Comparison of ENCODE assay signal across 8 mouse cellular contexts in the genomic region with DNA sequence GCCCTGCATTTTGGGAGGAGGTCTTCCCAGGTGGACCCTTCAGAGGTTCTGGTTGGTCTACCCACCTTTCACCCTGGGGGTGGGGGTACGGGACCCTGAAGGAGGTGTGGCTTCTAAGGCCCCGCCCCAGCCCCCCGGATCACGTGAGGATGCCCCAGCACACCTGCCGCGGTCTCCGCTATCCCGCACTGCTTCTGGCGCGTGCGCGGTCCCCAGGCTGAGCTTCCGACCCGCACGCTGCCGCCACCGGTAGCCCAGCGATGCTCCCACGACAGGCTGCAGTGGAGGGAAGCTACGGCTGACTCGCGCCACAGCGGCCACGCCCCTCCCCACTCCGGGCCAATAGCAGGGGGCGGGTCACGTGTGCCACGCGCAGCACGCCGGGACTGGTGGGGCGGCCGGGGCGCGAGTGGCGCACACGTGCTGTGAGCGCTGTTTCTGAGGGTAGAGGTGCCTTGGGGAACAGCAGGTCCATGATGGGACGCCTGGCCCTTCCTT. TPM values are rescaled to one million over a fixed set of nuclear protein-coding genes. Genes with fewer than 3 reads are reported as not detected.
DNase-seq lines count a peak whose midpoint lies in the region; ATAC-seq and TF ChIP-seq lines count a peak whose summit lies in the region.

A gene (minus strand): TSS at position 319 of the 498 bp plus-strand sequence.

- peak; percentile 34 for DNase-seq in 3T3-L1 (ENCODE audit: low read depth, low spot score)
- DNase-seq in adrenal gland, postnatal 4 days (ENCODE audit: low spot score in 2 of 2), result peak; percentile 70 to 72
- DNase-seq in heart, adult 9 months (ENCODE audit: low spot score in 2 of 2), result peak; percentile 71 to 82
- peak; percentile 27 for DNase-seq in liver, adult 2 months (ENCODE audit: extremely low read depth, low read depth, low spot score)
- peak; percentile 93 for DNase-seq in splenic B cell, adult 2 months (ENCODE audit: low read depth, low spot score)

- peaks cover 3% of the 10 kb centered on the region; the same call in 1 of the 2 replicates for H3K4me1 ChIP-seq in embryonic fibroblast, embryonic 13.5 days (ENCODE audit: control insufficient read depth, insufficient read depth, low read length)
- peaks cover 13% of the 10 kb centered on the region for H3K4me1 ChIP-seq in kidney, embryonic 14.5 days (ENCODE audit: control insufficient read depth, insufficient read depth, low read length)
- peaks cover 3% of the 10 kb centered on the region; the same call in 1 of the 2 replicates for H3K4me1 ChIP-seq in liver, adult 2 months (ENCODE audit: control insufficient read depth, insufficient read depth, low read length)

- peak within 1 kb of the TSS; percentile 44 for H3K9ac ChIP-seq in kidney, embryonic 14.5 days (ENCODE audit: low read depth, low read length)
- H3K9ac ChIP-seq in liver, adult 2 months (ENCODE audit: low read depth, low read length), result peak within 1 kb of the TSS; percentile 24

- peak within 1 kb of the TSS; percentile 69 for H3K4me2 ChIP-seq in kidney, embryonic 14.5 days (replicated peaks; ENCODE audit: low read depth, low read length)

- no peak within 1 kb of the TSS for H3K27ac ChIP-seq in embryonic fibroblast, embryonic 13.5 days (ENCODE audit: insufficient read depth, low read length)
- H3K27ac ChIP-seq in kidney, embryonic 14.5 days (ENCODE audit: low read depth, low read length), result no peak within 1 kb of the TSS
- no peak within 1 kb of the TSS for H3K27ac ChIP-seq in liver, adult 2 months (replicated peaks; ENCODE audit: insufficient read depth, low read depth, low read length)

- TF ChIP-seq POLR2A in embryonic fibroblast, embryonic 13.5 days (IDR thresholded peaks at IDR 0.05; ENCODE audit: low read depth, low read length), result peak; percentile 53; the same call in 1 of the 2 replicates
- TF ChIP-seq POLR2A in liver, adult 2 months (IDR thresholded peaks at IDR 0.05; ENCODE audit: extremely low read depth, insufficient read depth, low read length), result no peak

- peaks cover 8% of the 10 kb centered on the region for H3K27me3 ChIP-seq in kidney, embryonic 14.5 days (ENCODE audit: control insufficient read depth, insufficient read depth, low read length)
- peaks cover 3% of the 10 kb centered on the region; the same call in 1 of the 2 replicates for H3K27me3 ChIP-seq in liver, adult 2 months (ENCODE audit: control insufficient read depth, insufficient read depth, low read length)
- no peaks in the 10 kb centered on the region for H3K27me3 ChIP-seq in splenic B cell, adult 2 months (ENCODE audit: control insufficient read depth, insufficient read depth, low read length, poor library complexity, severe bottlenecking)

- no peaks in the 10 kb centered on the region for H3K79me2 ChIP-seq in liver, adult 2 months (ENCODE audit: control insufficient read depth, insufficient read depth, low read length)

- peak; percentile 94 for ATAC-seq in kidney, embryonic 14.5 days (ENCODE audit: low FRiP score, low TSS enrichment)
- peak; percentile 89 for ATAC-seq in monocyte, adult 5-6 weeks (replicated peaks; ENCODE audit: insufficient number of reproducible peaks, low FRiP score, low TSS enrichment, poor library complexity, severe bottlenecking)

- no peak for TF ChIP-seq CTCF in embryonic fibroblast, embryonic 13.5 days (IDR thresholded peaks at IDR 0.05; ENCODE audit: borderline replicate concordance, insufficient read depth, low read length)
- no peak for TF ChIP-seq CTCF in liver, adult 2 months (IDR thresholded peaks at IDR 0.05; ENCODE audit: low read depth, low read length)

- peaks cover 33% of the 10 kb centered on the region for H3K36me3 ChIP-seq in kidney, embryonic 14.5 days (ENCODE audit: control insufficient read depth, insufficient read depth, low read length)
- H3K36me3 ChIP-seq in liver, adult 2 months (ENCODE audit: control insufficient read depth, insufficient read depth, low read length), result peaks cover 24% of the 10 kb centered on the region; the same call in 1 of the 2 replicates
- peaks cover 3% of the 10 kb centered on the region for H3K36me3 ChIP-seq in splenic B cell, adult 2 months (ENCODE audit: control insufficient read depth, insufficient read depth, low read length, poor library complexity, severe bottlenecking)

- WGBS in kidney, embryonic 14.5 days, result under 1% methylated on average over 39 of the region's 39 CpGs
- 2% methylated on average over 39 of the region's 39 CpGs for WGBS in liver, adult 2 months

- peak within 1 kb of the TSS; percentile 16 for H3K4me3 ChIP-seq in embryonic fibroblast, embryonic 13.5 days (ENCODE audit: insufficient read depth, low read length)
- peak within 1 kb of the TSS; percentile 39 for H3K4me3 ChIP-seq in kidney, embryonic 14.5 days (ENCODE audit: low read length)
- H3K4me3 ChIP-seq in liver, adult 2 months (ENCODE audit: insufficient read depth, low read depth, low read length), result peak within 1 kb of the TSS; percentile 53; the same call in 1 of the 2 replicates

- H3K9me3 ChIP-seq in kidney, embryonic 14.5 days (ENCODE audit: control insufficient read depth, low read length), result no peaks in the 10 kb centered on the region

RNA-seq across cellular contexts. Expression of the gene that starts here (rescaled TPM):
- total RNA-seq in adrenal gland, postnatal 4 days (2021), result 1 to 10 TPM; 4.9 to 5.2 TPM
- 2.4 and 3.9 TPM in 2 replicates for polyA plus RNA-seq in embryonic fibroblast, embryonic 13.5 days (2011; ENCODE audit: insufficient read length, low read depth, missing spikeins)
- polyA plus RNA-seq in kidney, embryonic 14.5 days (2014; fragmentation: Nextera tagmentation; extraction: Ambion mirVana), result 4.2 and 6.2 TPM in 2 replicates
- 0.13 and 0.18 TPM in 2 replicates for total RNA-seq in liver, adult 2 months (2014; rRNA removed)
- polyA plus RNA-seq in liver, adult 2 months (2012; rRNA removed), result 0.16 and 0.18 TPM in 2 replicates
- total RNA-seq in monocyte, adult 5-6 weeks (2017), result 4.6 to 5.4 TPM (median 5.1 TPM) in 3 replicates

Comparison
In these comparisons a context has a peak if more than half of its experiments do, and no peak if none do; other contexts are left out.
1. Peak in DNase-seq, H3K4me3 ChIP-seq and H3K9ac ChIP-seq in liver, adult 2 months; RNA of the gene not detected or under 1 TPM.
2. DNase-seq: peak in every context shown above with its lines; median percentile 93 in splenic B cell, adult 2 months; 76 in heart, adult 9 months; 71 in adrenal gland, postnatal 4 days; 34 in 3T3-L1; 27 in liver, adult 2 months.